ENCODE assay signal across 12 mouse cellular contexts in the genomic region with DNA sequence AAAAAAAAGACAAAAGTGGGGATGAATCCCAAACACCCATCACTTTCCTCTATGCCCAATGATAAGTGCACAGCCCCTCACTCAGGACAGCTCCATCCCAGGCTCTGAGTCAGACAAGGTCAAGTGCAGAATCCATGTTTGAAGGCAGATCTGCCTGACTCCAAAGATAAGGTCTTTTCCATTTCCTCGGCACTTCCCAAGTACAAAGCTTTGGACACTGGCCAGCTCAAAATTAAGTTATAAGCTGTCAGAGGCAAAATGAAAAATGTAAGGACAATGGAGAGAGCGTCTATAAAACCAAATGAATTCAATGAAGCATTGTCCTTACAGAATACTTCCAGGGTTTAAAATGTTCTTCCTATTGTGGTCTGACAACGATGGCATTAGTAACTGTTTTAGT.
"Had no signal": no experiment of that assay in that cellular context is flagged by ENCODE, and none has a peak within 500 bp of the region (broad histone marks: within the 10 kb centered on the region; RNA-seq: fewer than 3 reads in every experiment).

No protein-coding gene starts in this region.

- H3K9ac ChIP-seq: limb, embryonic 15.5 days; liver, embryonic 12.5 days; neural tube, embryonic 13.5 days; stomach, embryonic 15.5 days had no signal

- H3K9me3 ChIP-seq: limb, embryonic 15.5 days; liver, embryonic 12.5 days; midbrain, embryonic 10.5 days; neural tube, embryonic 13.5 days; stomach, embryonic 15.5 days had no signal

- H3K36me3 ChIP-seq: limb, embryonic 15.5 days; liver, embryonic 12.5 days; midbrain, embryonic 10.5 days; neural tube, embryonic 13.5 days; stomach, embryonic 15.5 days had no signal

- ATAC-seq: intestine, embryonic 16.5 days; liver, embryonic 12.5 days; midbrain, embryonic 16.5 days had no signal

- H3K4me3 ChIP-seq: limb, embryonic 15.5 days; liver, embryonic 12.5 days; midbrain, embryonic 10.5 days; neural tube, embryonic 13.5 days; stomach, embryonic 15.5 days had no signal

- H3K27ac ChIP-seq: limb, embryonic 15.5 days; liver, embryonic 12.5 days; midbrain, embryonic 10.5 days; neural tube, embryonic 13.5 days; stomach, embryonic 15.5 days had no signal

- DNase-seq: kidney, postnatal 36 days; layer of hippocampus, postnatal 36 days; right cerebral cortex, postnatal 14 days; thymus, adult 2 months; thymus, postnatal 36 days had no signal

- H3K4me1 ChIP-seq: limb, embryonic 15.5 days; liver, embryonic 12.5 days; neural tube, embryonic 13.5 days; stomach, embryonic 15.5 days had no signal

- H3K4me2 ChIP-seq: limb, embryonic 15.5 days; liver, embryonic 12.5 days; neural tube, embryonic 13.5 days; stomach, embryonic 15.5 days had no signal

- H3K27me3 ChIP-seq: limb, embryonic 15.5 days; liver, embryonic 12.5 days; neural tube, embryonic 13.5 days; stomach, embryonic 15.5 days had no signal
